Mouse (Mus musculus): ENCODE data around the gene Rasip1. TPM values are rescaled to one million over a fixed set of nuclear protein-coding genes. Genes with fewer than 3 reads are reported as not detected.
"Not testable (repeated sequence)": the region's sequence is repeated elsewhere in the genome, so short reads cannot be mapped to it uniquely, and the experiment has no call there.

Rasip1 gene
- polyA plus RNA-seq, 1 experiment from 2014 or later = 1.6 TPM

DNA sequence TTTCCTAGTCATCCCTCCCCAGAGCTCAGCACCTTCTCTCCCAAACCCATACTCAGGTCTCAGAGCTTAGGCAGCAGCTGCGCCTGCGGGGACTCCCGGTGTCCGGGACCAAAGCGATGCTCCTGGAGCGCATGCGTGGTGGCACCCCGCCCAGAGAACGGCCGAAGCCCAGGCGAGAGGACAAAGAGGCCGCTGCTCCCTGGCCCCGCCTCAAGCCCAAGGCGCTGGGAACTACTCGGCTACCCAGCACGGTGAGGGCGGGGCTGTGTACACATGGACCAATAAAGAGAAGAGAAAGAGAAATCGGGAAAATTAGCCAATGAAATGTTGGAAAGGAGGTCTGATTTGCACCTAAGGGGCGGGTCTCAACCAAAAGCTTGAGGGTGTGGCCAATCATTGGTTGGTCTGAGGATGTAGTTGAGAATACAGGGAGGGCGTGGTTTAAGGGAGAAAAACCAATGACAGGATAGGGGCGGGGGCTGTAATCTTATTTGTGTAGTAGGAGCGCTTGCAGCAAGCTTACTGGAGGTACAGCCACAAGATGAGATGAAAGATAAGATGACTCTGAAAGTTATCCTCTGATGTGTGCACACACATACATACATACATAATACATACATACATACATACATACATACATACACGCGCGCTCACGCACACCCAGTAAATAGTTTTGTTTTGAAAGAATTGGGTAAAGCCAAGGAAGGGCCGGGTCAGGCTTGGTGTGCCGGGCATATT lies 16.3 kb downstream of the Rasip1 start:
- in situ Hi-C loops (cut with MboI; ENCODE audit: low pct_unique_long_range_greater_than_20kb) = no loop called here
- DNase-seq (ENCODE audit: low read depth, low spot score) = peak; percentile 49
- peak; percentile 81 for ATAC-seq
- ChIA-PET POLR2A (interaction anchor here (1.0 to 1.6 kb wide), 3 partner anchors 14 to 77 kb away, joined by 3 to 5 read pairs (median 4); no protein-coding TSS in a partner anchor), CTCF (interaction anchor here (1.1 to 2.0 kb wide), 2 partner anchors 12 to 39 kb away, joined by 6 to 8 read pairs; no protein-coding TSS in a partner anchor)
- no peak for TF ChIP-seq CTCF (IDR thresholded peaks at IDR 0.05)
- H3K27me3 ChIP-seq = no peaks in the 10 kb centered on the region

- DNase-seq (ENCODE audit: low read depth, low spot score) = no peak
- no peak for ATAC-seq
Observed at GRCm38 (mm10) chr7:45644183-45644582, 16.9 kb downstream of the Rasip1 start.

GRCm38 (mm10) chr7:45644872-45645590 lies 17.7 kb downstream of the Rasip1 start:
- no peaks in the 10 kb centered on the region for H3K27me3 ChIP-seq
- ChIA-PET CTCF (interaction anchor here (1.0 to 2.0 kb wide), 3 partner anchors 11 to 38 kb away, joined by 3 to 8 read pairs (median 6); no protein-coding TSS in a partner anchor), POLR2A (no interaction called here)
- ATAC-seq (no peak), DNase-seq (ENCODE audit: low read depth, low spot score) (no peak)
- TF ChIP-seq CTCF (IDR thresholded peaks at IDR 0.05) = no peak
- in situ Hi-C loops (cut with MboI; ENCODE audit: low pct_unique_long_range_greater_than_20kb) = no loop called here

More at GRCm38 (mm10) chr7:45644183-45644582, 16.9 kb downstream of the Rasip1 start:
- no peak for TF ChIP-seq CTCF (IDR thresholded peaks at IDR 0.05)
- ChIA-PET CTCF (interaction anchor here (1.1 to 2.0 kb wide), 2 partner anchors 11 to 38 kb away, joined by 6 to 8 read pairs; no protein-coding TSS in a partner anchor), POLR2A (interaction anchor here (1.0 to 1.4 kb wide), 2 partner anchors 24 to 78 kb away, joined by 3 to 5 read pairs; no protein-coding TSS in a partner anchor)
- no peaks in the 10 kb centered on the region for H3K27me3 ChIP-seq
- in situ Hi-C loops (cut with MboI; ENCODE audit: low pct_unique_long_range_greater_than_20kb) = no loop called here

DNA sequence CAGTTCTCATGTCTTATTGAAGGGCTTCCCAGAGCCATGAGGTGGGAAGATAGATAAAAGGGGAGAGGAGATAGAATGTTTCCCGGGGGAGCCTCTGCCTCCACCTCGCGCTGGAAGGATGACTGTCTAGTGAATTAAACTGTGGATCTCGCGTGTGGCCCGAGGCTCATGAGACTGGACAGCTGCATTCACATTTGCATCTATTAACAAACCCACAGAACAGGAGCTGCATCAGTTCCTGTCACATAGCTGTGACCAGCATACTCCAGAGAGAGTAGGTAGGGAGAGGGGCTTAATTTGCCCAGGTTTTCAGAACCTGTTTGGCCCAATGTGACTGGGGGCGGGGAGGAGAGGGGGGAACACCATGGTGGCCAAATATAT lies 18.3 kb downstream of the Rasip1 start:
- DNase-seq (ENCODE audit: low read depth, low spot score) (no peak), ATAC-seq (no peak)
- TF ChIP-seq CTCF (IDR thresholded peaks at IDR 0.05) = no peak
- ChIA-PET POLR2A (no interaction called here), CTCF (interaction anchor here (1.0 to 2.0 kb wide), 2 partner anchors 10 to 37 kb away, joined by 3 to 8 read pairs; no protein-coding TSS in a partner anchor)
- H3K27me3 ChIP-seq = no peaks in the 10 kb centered on the region
- in situ Hi-C loops (cut with MboI; ENCODE audit: low pct_unique_long_range_greater_than_20kb) = no loop called here

GRCm38 (mm10) chr7:45646671-45647070 lies 19.4 kb downstream of the Rasip1 start:
- no peak for DNase-seq (ENCODE audit: low read depth, low spot score)
- POLR2A ChIA-PET = interaction anchor here (0.6 kb wide), 1 partner anchor 123 kb away, joined by 3 read pairs; no protein-coding TSS in a partner anchor
- TF ChIP-seq CTCF (IDR thresholded peaks at IDR 0.05) = no peak
- no peak for ATAC-seq
- H3K27me3 ChIP-seq = no peaks in the 10 kb centered on the region
- in situ Hi-C loops (cut with MboI; ENCODE audit: low pct_unique_long_range_greater_than_20kb) = no loop called here
- CTCF ChIA-PET = no interaction called here

DNA sequence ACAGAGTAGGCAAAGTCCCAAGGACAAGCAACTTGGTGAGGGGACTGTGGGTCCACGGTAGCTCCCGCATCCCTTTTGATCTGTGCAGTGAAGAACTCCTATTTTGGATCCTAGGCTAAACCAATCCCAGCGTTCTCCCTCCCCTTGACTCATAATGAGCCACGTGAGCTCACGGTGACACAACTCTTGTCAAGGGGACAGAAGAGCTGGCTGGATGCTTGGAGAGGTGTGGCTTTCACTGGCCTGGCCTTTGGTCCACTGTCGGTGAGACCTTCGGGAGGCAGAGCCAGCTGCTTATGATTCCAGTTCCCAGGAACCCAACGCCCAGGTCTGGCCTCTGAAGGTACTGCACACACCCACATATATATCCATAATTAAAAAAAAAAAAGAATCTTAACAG lies 22.1 kb downstream of the Rasip1 start:
- TF ChIP-seq CTCF (IDR thresholded peaks at IDR 0.05) = no peak
- ChIA-PET POLR2A (no interaction called here), CTCF (no interaction called here)
- H3K27me3 ChIP-seq = no peaks in the 10 kb centered on the region
- ATAC-seq (no peak), DNase-seq (ENCODE audit: low read depth, low spot score) (no peak)
- in situ Hi-C loops (cut with MboI; ENCODE audit: low pct_unique_long_range_greater_than_20kb) = no loop called here

DNA sequence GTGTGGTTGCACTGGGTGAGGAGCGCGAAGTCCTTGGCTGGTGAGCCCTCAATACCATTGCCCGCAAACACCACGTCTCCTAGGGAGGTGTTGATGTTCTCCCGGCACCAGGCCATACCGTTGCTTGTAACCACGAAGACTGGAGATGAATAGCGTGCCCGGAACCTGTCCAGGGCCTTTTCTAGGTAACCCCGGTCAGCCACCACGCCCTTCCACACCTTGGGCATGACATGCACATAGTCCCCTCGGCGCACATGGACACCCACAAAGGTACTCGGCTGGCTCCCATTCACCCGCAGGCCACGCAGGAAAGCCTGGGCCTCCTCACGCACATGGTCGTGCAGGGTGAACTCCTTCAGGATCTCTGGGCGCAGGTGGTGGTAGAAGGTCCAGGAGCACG lies 23.2 kb downstream of the Rasip1 start:
- in situ Hi-C loops (cut with MboI; ENCODE audit: low pct_unique_long_range_greater_than_20kb); ATAC-seq; H3K27me3 ChIP-seq; DNase-seq (ENCODE audit: low read depth, low spot score); POLR2A ChIA-PET; CTCF ChIA-PET: not testable (repeated sequence)

DNA sequence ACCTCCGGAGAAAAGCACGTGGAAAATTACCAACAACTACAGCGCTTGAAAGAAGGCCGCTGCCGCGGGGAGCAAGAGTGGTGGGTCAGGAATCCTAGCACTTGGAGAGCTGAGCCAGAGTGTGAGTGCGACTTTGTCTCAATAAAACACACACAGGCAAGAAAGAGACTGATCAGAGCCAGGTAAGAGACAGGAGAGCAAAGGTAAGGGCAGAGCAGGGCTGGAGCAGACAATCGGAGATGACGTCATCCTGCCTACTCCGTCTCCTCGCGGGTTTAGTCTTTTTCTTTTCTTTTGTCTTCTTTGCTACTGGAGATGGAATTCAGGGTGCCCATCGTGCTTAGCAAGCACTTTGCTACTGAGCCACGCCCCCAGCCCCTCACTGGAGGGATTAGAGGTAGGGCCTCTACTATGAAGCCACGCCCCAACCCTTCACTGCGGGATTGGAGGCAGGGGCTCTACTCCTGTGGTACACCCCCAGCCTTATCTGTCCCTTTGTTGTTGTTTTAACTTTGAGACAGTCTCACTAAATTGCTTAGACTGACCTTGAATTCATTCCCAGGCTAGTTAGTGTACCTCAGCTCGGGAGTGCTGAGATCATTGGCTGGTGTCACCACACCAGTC lies 27.2 kb downstream of the Rasip1 start:
- DNase-seq (ENCODE audit: low read depth, low spot score) (no peak), ATAC-seq (no peak)
- no peak for TF ChIP-seq CTCF (IDR thresholded peaks at IDR 0.05)
- H3K27me3 ChIP-seq = no peaks in the 10 kb centered on the region
- in situ Hi-C loops (cut with MboI; ENCODE audit: low pct_unique_long_range_greater_than_20kb) = no loop called here
- CTCF ChIA-PET = no interaction called here
- POLR2A ChIA-PET = no interaction called here

DNA sequence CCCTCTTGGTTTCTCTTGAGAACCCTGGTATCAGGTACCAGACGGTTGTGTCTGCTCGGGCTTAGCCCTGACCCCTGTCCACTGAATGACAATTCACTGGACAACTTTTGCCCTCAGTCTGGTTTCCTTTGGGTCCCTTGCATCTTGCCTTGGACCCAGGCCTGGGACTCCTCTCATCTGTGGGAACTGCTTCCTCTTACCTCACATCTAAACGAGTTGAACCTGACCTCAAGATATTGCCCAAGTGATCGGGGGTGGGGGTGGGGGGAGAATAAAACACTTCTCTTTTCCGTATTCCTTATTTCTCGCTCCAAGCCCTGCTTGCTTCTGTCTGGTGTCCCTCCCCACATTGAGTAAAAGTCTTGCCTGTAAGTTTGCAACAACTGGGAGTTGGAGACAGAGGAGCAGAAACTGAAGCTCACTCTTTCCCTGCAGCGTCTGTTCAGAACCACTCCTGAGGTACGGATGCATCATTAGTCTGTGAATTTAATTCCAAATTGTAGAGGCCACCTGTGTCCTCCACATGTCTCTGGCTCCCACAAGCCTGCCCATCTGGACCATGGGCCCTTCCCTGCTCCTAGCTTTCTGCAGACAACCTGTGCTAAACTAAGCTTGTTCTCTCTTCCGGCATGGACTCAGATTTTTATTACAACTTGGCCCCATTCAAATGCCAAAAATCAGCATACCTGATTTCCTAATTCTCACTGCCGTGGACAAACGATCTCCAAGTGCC lies 33.6 kb downstream of the Rasip1 start:
- ChIA-PET CTCF (no interaction called here), POLR2A (no interaction called here)
- DNase-seq (ENCODE audit: low read depth, low spot score) (no peak), ATAC-seq (no peak)
- TF ChIP-seq CTCF (IDR thresholded peaks at IDR 0.05) = no peak
- H3K27me3 ChIP-seq = no peaks in the 10 kb centered on the region
- in situ Hi-C loops (cut with MboI; ENCODE audit: low pct_unique_long_range_greater_than_20kb) = no loop called here

- in situ Hi-C loops (cut with MboI; ENCODE audit: low pct_unique_long_range_greater_than_20kb); CTCF ChIA-PET; DNase-seq (ENCODE audit: low read depth, low spot score); POLR2A ChIA-PET; H3K27me3 ChIP-seq; ATAC-seq: not testable (repeated sequence)
Observed at GRCm38 (mm10) chr7:45661702-45662101, 34.4 kb downstream of the Rasip1 start.

Data from Patski (cell line).